Mouse (Mus musculus): Measurements from ENCODE around the gene Klra2. TPM values are rescaled to one million over a fixed set of nuclear protein-coding genes. Genes with fewer than 3 reads are reported as not detected.

Gene Klra2
- polyA plus RNA-seq, 1 experiment: 1.8 TPM

DNA sequence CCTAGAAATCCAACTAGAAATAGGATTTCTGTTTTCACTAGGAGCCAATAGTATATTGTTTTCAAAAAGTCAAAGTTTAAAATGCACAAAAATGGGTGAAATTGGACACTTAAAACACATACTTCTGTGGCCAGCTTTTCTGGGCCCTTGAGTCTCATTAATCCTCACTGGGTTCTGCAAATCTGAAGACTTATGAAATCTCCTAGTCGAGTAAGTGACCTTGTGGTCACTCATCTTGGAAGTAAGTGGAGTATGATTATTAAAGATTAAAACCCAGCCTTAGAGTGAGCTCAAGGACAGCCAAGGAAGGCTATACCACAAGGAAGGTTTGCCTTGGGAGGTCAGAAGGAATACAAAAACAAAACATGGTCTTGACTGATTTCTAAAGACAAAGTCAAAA is 23.1 kb upstream of the Klra2 start:
- TF ChIP-seq POLR2A (IDR thresholded peaks at IDR 0.05; ENCODE audit: borderline replicate concordance, extremely low read depth, low read depth, low read length): no peak
- no peak for TF ChIP-seq CTCF (IDR thresholded peaks at IDR 0.05; ENCODE audit: insufficient read depth, low read length)
- no peak overlapping the region for H3K4me3 ChIP-seq (replicated peaks; ENCODE audit: extremely low read depth, low read depth, low read length)
- WGBS: 39% methylated on average over 1 of the region's 1 CpGs
- no peaks in the 10 kb centered on the region for H3K4me1 ChIP-seq (ENCODE audit: control insufficient read depth, insufficient read depth, low read length)
- no peak for DNase-seq

DNA sequence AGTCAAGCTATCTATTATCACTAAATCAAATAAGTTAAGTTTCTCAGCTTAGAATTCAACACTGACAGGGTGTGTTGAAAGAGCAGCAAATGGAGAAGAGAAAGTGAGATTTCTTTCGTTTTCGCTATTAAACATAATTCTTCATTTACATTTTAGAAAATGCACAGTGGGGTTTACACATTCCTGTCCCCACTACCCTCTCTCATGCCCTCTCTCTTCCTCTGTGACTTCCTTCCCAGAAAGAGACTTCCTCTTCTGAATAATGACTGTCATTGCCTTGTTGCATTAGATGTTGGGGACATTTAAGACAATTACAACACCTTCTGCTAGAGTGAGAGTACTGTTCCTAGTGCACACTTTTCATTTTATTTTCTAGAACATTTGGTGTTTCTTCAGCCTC is 22.4 kb upstream of the Klra2 start:
- no peak for DNase-seq
- 82% methylated on average over 2 of the region's 2 CpGs for whole genome bisulfite sequencing
- H3K4me1 ChIP-seq (ENCODE audit: control insufficient read depth, insufficient read depth, low read length): no peaks in the 10 kb centered on the region
- TF ChIP-seq POLR2A (IDR thresholded peaks at IDR 0.05; ENCODE audit: borderline replicate concordance, extremely low read depth, low read depth, low read length) (no peak), CTCF (IDR thresholded peaks at IDR 0.05; ENCODE audit: insufficient read depth, low read length) (no peak)
- H3K4me3 ChIP-seq (replicated peaks; ENCODE audit: extremely low read depth, low read depth, low read length): no peak overlapping the region

DNA sequence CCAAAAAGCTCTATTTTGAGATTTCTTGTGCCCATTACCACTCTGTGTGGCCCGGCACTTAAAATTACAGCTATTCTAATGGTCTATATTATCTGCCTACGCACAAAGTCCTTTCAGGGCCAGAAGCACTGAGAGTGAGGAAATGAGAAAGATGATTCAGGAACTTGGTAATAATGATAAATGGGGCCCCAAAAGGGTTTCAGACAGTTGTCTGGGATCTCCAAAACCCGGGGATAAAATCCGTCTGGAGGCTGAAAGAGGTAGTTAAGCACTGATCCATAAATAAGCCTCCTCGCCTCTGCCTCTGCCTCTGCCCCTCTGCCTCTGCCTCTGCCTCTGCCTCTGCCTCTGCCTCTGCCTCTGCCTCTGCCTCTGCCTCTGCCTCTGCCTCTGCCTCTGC is 17.0 kb upstream of the Klra2 start:
- H3K4me1 ChIP-seq (ENCODE audit: control insufficient read depth, insufficient read depth, low read length): no peaks in the 10 kb centered on the region
- TF ChIP-seq POLR2A (IDR thresholded peaks at IDR 0.05; ENCODE audit: borderline replicate concordance, extremely low read depth, low read depth, low read length): no peak
- DNase-seq: no peak
- no peak overlapping the region for H3K4me3 ChIP-seq (replicated peaks; ENCODE audit: extremely low read depth, low read depth, low read length)
- WGBS: 81% methylated on average over 5 of the region's 5 CpGs

DNA sequence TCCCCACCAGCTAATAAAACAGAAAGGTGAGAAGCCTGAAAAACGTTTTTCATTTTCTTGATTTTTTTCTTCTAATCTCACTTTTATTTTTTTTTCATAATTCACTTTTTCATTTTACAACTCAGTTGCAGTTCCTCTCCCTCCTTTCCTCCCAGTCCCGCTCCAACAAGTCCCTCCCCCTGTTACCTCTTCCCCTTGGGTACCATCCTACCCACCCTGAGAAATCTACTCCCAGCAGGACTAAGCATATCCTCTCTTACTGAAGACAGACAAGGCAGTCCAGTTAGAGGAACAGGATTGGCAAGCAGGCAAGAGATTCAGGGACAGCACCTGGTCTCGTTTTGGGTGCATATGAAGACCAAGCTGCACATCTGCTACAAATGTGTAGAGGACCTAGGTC is 15.6 kb upstream of the Klra2 start:
- DNase-seq: no peak
- TF ChIP-seq POLR2A (IDR thresholded peaks at IDR 0.05; ENCODE audit: borderline replicate concordance, extremely low read depth, low read depth, low read length) (no peak), CTCF (IDR thresholded peaks at IDR 0.05; ENCODE audit: insufficient read depth, low read length) (no peak)
- WGBS: 55% methylated on average over 3 of the region's 3 CpGs

DNA sequence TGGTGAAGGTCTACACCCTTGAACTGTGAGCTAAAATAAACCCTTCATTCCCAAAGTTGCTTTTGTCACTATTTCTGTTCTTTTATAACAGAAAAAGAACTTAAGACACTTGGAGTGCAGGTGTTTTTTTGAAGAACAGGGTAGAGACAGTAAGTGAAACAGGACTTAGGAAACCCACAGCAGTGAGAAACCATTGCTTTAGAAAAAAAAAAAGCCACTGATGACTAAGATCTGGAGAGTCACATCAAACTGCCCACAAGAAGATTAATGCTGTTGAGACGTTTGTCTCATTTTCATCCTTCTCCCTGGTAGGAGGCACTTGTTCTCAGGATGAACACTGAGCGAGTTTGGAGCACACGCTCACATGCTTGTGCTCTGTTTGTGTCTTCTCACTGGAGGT is 14.8 kb upstream of the Klra2 start:
- Histone ChIP-seq H3K4me1 (ENCODE audit: control insufficient read depth, insufficient read depth, low read length) (no peaks in the 10 kb centered on the region), H3K4me3 (replicated peaks; ENCODE audit: extremely low read depth, low read depth, low read length) (no peak overlapping the region)
- 69% methylated on average over 3 of the region's 3 CpGs for WGBS
- no peak for DNase-seq
- TF ChIP-seq CTCF (IDR thresholded peaks at IDR 0.05; ENCODE audit: insufficient read depth, low read length) (no peak), POLR2A (IDR thresholded peaks at IDR 0.05; ENCODE audit: borderline replicate concordance, extremely low read depth, low read depth, low read length) (no peak)

More for the DNA sequence above, 15.6 kb upstream of the Klra2 start:
- no peaks in the 10 kb centered on the region for H3K4me1 ChIP-seq (ENCODE audit: control insufficient read depth, insufficient read depth, low read length)
- no peak overlapping the region for H3K4me3 ChIP-seq (replicated peaks; ENCODE audit: extremely low read depth, low read depth, low read length)

- WGBS: 52% methylated on average over 2 of the region's 2 CpGs
- H3K4me3 ChIP-seq (replicated peaks; ENCODE audit: extremely low read depth, low read depth, low read length): no peak overlapping the region
- TF ChIP-seq CTCF (IDR thresholded peaks at IDR 0.05; ENCODE audit: insufficient read depth, low read length): no peak
- no peak for TF ChIP-seq POLR2A (IDR thresholded peaks at IDR 0.05; ENCODE audit: borderline replicate concordance, extremely low read depth, low read depth, low read length)
- no peak for DNase-seq
- no peaks in the 10 kb centered on the region for H3K4me1 ChIP-seq (ENCODE audit: control insufficient read depth, insufficient read depth, low read length)
These were observed 2.1 kb downstream of the Klra2 start for GRCm38 (mm10) chr6:131245081-131245480.

Other genes with a start within 250 kb of the Klra2 start
- 0.71 and 1.7 TPM in 2 replicates for gene Magohb, start 45.9 kb upstream of the Klra2 start, polyA plus RNA-seq (2012; rRNA removed)
- 0.45 and 0.71 TPM in 2 replicates for gene Styk1, start 106.2 kb upstream of the Klra2 start, polyA plus RNA-seq (2012; rRNA removed)
- 77.9 and 84.9 TPM in 2 replicates for gene Ybx3, start 141.1 kb upstream of the Klra2 start, polyA plus RNA-seq (2012; rRNA removed)
- not detected in 2 replicates for gene 5430401F13Rik, start 239.0 kb upstream of the Klra2 start, polyA plus RNA-seq (2012; rRNA removed)
- not detected in 2 replicates for gene Gm6619, start 239.0 kb upstream of the Klra2 start, polyA plus RNA-seq (2012; rRNA removed)

Data from lung, adult 2 months (tissue).